Mouse (Mus musculus) forebrain, embryonic 11.5 days (tissue): ENCODE data around the gene Pcdh9. TPM values are rescaled to one million over a fixed set of nuclear protein-coding genes. Genes with fewer than 3 reads are reported as not detected.

Experiments used
- ATAC-seq: fragments of 200-750 bp; cut with Nextera tagmentation; replicated peaks from 2 replicates; pipeline ENCODE4 v1.8.0; 2017; ENCODE audit warnings: moderate TSS enrichment; ENCODE audit not compliant: low FRiP score
- DNase-seq: peaks from one replicate; pipeline ENCODE4 v3.0.0-alpha.2; 2017; ENCODE audit warnings: low spot score
- H3K27ac ChIP-seq: fragments of 300-500 bp; sonication (generic); 2 replicates; pipeline ENCODE4 v1.5.1; 2014; ENCODE audit warnings: low read depth, low read length
- H3K27me3 ChIP-seq: fragments of 300-500 bp; sonication (generic); 2 replicates; pipeline ENCODE4 v1.6.1; 2014; ENCODE audit warnings: mild to moderate bottlenecking, low read length, mixed read lengths; ENCODE audit not compliant: control insufficient read depth, insufficient read depth
- H3K36me3 ChIP-seq: fragments of 300-500 bp; sonication (generic); 2 replicates; pipeline ENCODE4 v1.6.1; 2014; ENCODE audit warnings: mild to moderate bottlenecking, low read length, moderate library complexity, mixed read lengths; ENCODE audit not compliant: control insufficient read depth, insufficient read depth
- H3K4me1 ChIP-seq: fragments of 300-500 bp; sonication (generic); replicated peaks from 2 replicates; pipeline ENCODE4 v1.6.1; 2014; ENCODE audit warnings: low read length, mixed read lengths; ENCODE audit not compliant: control insufficient read depth, insufficient read depth
- H3K4me2 ChIP-seq: fragments of 300-500 bp; sonication (generic); 2 replicates; pipeline ENCODE4 v1.6.1; 2014; ENCODE audit warnings: low read depth, mild to moderate bottlenecking, low read length, moderate library complexity, mixed read lengths; ENCODE audit not compliant: severe bottlenecking
- H3K4me3 ChIP-seq: fragments of 300-500 bp; sonication (generic); 2 replicates; pipeline ENCODE4 v1.5.1; 2014; ENCODE audit warnings: low read depth, low read length
- H3K9ac ChIP-seq: fragments of 300-500 bp; sonication (generic); 2 replicates; pipeline ENCODE4 v1.6.1; 2014; ENCODE audit warnings: low read length
- H3K9me3 ChIP-seq: fragments of 300-500 bp; sonication (generic); 2 replicates; pipeline ENCODE4 v1.6.1; 2016; ENCODE audit warnings: low read length, mixed read lengths; ENCODE audit not compliant: control insufficient read depth
- WGBS: fragments of 180-500 bp; shearing (Covaris S2); extraction: QIAGEN DNeasy Blood & Tissue Kit; methylation state at CpG from one replicate; pipeline ENCODE4 v1.1.7; 2014; 5-methylcytosine and 5-hydroxymethylcytosine counted together
- polyA plus RNA-seq: library from polyadenylated mRNA; unstranded; fragments of >200 nt; fragmentation: Nextera tagmentation; extraction: Ambion mirVana; gene quantifications from 2 replicates; pipeline ENCODE4 v1.2.1, GENCODE M21; 2014

Pcdh9 gene
- polyA plus RNA-seq, 1 experiment from 2014 or later = 54.5 TPM

DNA sequence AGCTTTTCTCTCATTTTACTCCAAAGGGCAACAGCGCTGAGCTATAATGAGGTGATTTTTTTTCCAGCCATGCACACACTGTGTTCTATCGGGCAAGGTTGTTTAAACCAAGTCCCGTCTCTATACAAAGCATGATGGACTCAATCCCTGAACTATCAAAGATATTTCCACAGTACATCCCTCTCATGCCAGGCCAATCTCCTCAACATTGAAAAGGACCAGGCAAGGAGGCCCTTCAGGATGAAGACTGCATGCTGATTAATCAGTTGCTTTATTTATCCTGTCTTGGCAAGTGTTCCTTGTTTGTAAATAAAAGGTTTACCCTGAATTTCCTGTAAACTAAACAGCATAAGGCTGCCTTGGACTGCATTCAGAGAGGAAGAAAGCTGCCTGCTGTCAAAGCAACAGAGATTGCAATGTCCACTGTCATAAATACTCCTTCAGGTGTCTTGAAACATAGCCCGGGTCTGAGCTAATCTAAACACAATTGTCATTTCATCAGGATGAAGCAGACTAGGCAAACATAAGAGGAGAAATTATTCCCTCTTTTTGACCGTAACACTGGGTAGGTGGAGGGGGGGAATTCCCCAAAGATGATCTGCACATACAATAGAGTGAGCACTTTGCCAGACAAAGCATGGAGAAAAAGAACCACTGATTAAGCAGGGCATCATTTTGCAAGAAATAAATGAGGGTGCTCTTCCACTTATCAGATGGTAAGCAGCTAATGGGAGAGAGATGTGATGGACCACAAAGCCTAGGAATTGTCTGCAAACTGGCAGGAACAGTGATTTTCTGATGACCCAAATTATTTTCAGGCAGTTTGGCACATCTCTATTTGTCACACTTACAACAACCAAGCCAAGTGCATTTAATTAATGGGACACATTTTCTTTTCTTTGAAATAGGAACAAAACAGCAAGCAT, 822.8 kb downstream of the Pcdh9 start:
- H3K27me3 ChIP-seq = no peaks in the 10 kb centered on the region
- ATAC-seq (peak; percentile 86), DNase-seq (peak; percentile 46)
- no peaks in the 10 kb centered on the region for H3K9me3 ChIP-seq
- peak overlapping the region; percentile 80 for H3K27ac ChIP-seq
- H3K36me3 ChIP-seq = no peaks in the 10 kb centered on the region
- no peak overlapping the region for H3K4me3 ChIP-seq
- H3K4me2 ChIP-seq = no peak overlapping the region
- WGBS = 20% methylated on average over 5 of the region's 5 CpGs
- no peak overlapping the region for H3K9ac ChIP-seq
- peaks cover 4% of the 10 kb centered on the region for H3K4me1 ChIP-seq

GRCm38 (mm10) chr14:93066732-93067410, 823.6 kb downstream of the Pcdh9 start:
- Histone ChIP-seq H3K27ac (peak overlapping the region; percentile 80), H3K9me3 (no peaks in the 10 kb centered on the region), H3K9ac (no peak overlapping the region), H3K4me3 (no peak overlapping the region), H3K4me2 (no peak overlapping the region), H3K36me3 (no peaks in the 10 kb centered on the region), H3K27me3 (no peaks in the 10 kb centered on the region), H3K4me1 (peaks cover 4% of the 10 kb centered on the region)
- peak; percentile 91 for ATAC-seq
- WGBS = 28% methylated on average over 8 of the region's 8 CpGs
- no peak for DNase-seq

DNA sequence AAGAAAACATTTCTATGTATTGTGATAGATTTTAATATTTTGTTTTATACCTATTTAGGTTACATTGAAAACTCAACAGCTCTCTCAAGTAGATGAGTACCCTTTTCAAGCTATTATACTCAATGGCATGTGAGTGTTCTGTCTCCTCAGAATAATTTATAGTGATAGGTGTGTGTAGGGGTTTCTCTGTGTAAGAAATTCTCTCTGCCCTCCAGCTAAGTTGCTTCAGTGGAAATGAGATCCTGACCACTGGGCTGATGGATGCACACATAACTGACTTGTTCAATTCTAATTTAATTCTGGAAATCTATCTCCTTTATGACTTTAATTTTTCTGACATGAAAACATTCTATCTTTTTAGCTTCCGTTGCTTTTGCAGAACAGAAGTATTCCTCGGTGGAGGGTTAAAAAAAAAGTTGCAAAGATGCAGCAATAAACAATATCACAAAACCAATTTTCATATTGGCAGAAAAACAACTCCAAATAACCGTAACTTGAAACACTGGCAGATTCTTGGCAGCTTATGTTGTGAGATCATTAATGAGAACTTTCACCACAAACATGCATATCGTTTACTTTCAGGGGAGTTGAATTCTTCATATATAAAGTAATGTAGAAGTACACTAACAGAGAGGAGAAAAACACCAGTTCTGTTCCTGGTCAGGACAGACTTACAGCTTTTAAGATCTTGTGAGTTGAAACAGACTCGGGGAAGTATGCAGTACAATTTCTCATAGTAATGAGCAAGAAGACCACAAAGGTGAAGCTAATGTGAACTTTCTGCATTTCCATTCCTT, 828.5 kb downstream of the Pcdh9 start:
- peaks cover 4% of the 10 kb centered on the region for H3K4me1 ChIP-seq
- no peak overlapping the region for H3K4me2 ChIP-seq
- H3K36me3 ChIP-seq = no peaks in the 10 kb centered on the region
- no peak overlapping the region for H3K27ac ChIP-seq
- ATAC-seq = no peak
- DNase-seq = no peak
- no peak overlapping the region for H3K9ac ChIP-seq
- H3K9me3 ChIP-seq = no peaks in the 10 kb centered on the region
- WGBS = 74% methylated on average over 5 of the region's 5 CpGs
- H3K4me3 ChIP-seq = no peak overlapping the region
- H3K27me3 ChIP-seq = no peaks in the 10 kb centered on the region

DNA sequence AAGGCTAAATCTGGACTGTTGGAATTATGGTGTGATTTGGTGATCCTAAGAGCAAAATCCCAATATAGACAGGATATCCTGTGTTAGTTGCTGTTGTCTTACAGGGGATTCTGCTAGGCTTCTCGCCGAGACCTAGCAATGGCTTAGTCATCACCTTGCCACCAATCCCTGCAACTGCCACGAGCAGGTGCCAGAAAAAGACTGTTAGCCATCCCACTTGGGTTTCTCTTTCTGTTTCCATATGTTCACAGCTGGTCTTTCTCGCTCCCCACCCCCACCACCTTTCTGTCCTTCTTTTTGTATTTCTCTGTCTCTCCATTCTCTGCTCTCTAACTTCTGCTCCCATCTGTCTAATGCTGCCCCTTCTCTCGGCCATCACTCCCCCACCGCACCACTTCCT, 831.7 kb downstream of the Pcdh9 start:
- no peak overlapping the region for H3K9ac ChIP-seq
- DNase-seq (no peak), ATAC-seq (no peak)
- no peaks in the 10 kb centered on the region for H3K27me3 ChIP-seq
- 0 out of 2 replicates have a peak, but pooled peaks cover 2% of the 10 kb centered on the region for H3K4me1 ChIP-seq
- no peaks in the 10 kb centered on the region for H3K36me3 ChIP-seq
- H3K9me3 ChIP-seq = no peaks in the 10 kb centered on the region
- H3K4me3 ChIP-seq = no peak overlapping the region
- H3K4me2 ChIP-seq = no peak overlapping the region
- 89% methylated on average over 6 of the region's 6 CpGs for WGBS
- no peak overlapping the region for H3K27ac ChIP-seq

- ATAC-seq = no peak
- Histone ChIP-seq H3K9ac (no peak overlapping the region), H3K36me3 (no peaks in the 10 kb centered on the region), H3K27me3 (no peaks in the 10 kb centered on the region), H3K4me3 (no peak overlapping the region), H3K27ac (no peak overlapping the region), H3K4me1 (no peaks in the 10 kb centered on the region), H3K9me3 (no peaks in the 10 kb centered on the region), H3K4me2 (no peak overlapping the region)
- WGBS = 91% methylated on average over 3 of the region's 3 CpGs
- DNase-seq = no peak
These were observed 834.5 kb downstream of the Pcdh9 start for GRCm38 (mm10) chr14:93055997-93056396.

GRCm38 (mm10) chr14:93040591-93040990, 849.9 kb downstream of the Pcdh9 start:
- Histone ChIP-seq H3K4me2 (no peak overlapping the region), H3K36me3 (no peaks in the 10 kb centered on the region), H3K4me1 (no peaks in the 10 kb centered on the region), H3K9me3 (no peaks in the 10 kb centered on the region), H3K27ac (no peak overlapping the region), H3K4me3 (no peak overlapping the region), H3K27me3 (no peaks in the 10 kb centered on the region), H3K9ac (no peak overlapping the region)
- WGBS = 79% methylated on average over 6 of the region's 6 CpGs
- ATAC-seq = no peak
- no peak for DNase-seq

DNA sequence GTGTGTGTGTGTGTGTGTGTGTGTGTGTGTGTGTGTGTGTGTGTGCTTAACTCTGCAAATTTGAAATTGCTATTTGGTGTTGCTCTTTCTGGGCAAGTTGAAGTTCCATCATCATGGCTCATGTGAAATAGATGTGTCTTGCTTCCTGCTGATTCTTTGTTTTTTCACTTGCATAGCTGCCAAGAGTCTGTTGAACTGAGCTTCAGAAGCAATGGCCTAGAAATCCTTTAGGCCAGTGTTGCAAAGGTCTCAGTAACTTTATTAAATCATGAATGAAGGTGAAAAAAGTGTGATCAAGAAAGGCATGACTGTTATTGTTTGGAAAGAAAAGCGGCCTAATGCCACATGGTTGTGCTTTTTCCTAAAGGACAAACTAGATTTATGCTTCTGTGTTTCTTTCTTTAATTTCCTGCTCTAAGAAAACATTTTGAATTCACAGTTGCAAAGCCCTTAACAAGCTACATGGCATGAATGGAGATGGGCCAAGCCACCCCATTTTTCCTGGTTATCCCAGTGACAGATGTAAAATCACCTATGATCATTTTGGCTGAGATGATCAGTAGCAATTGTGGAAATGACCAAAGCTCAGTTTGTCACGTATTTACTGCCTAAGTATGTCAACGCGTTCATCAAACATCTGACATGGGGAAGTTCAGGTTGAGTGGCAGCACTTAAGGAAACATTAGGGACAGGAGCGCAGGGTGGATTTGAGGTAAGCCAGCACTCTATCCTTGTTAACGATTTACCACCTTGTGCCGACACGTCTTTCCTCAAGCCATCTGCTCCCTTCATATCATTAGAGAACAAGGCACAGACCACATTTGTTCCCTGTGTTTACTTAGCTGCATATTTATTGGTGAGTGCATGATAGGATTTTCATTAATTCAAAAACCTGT, 850.9 kb downstream of the Pcdh9 start:
- H3K27ac ChIP-seq = no peak overlapping the region
- no peaks in the 10 kb centered on the region for H3K9me3 ChIP-seq
- H3K36me3 ChIP-seq = no peaks in the 10 kb centered on the region
- 0 out of 2 replicates have a peak, but pooled peaks have one; percentile 60 for ATAC-seq
- no peak for DNase-seq
- no peak overlapping the region for H3K4me3 ChIP-seq
- H3K4me1 ChIP-seq = no peaks in the 10 kb centered on the region
- no peak overlapping the region for H3K4me2 ChIP-seq
- H3K9ac ChIP-seq = no peak overlapping the region
- 74% methylated on average over 8 of the region's 8 CpGs for WGBS
- H3K27me3 ChIP-seq = no peaks in the 10 kb centered on the region
